Mouse (Mus musculus): ENCODE results near the gene Pxdc1. TPM values are rescaled to one million over a fixed set of nuclear protein-coding genes. Genes with fewer than 3 reads are reported as not detected.

Gene Pxdc1
- polyA plus RNA-seq (2012; rRNA removed) = 8.3 and 8.9 TPM in 2 replicates

- WGBS = 16% methylated on average over 9 of the region's 9 CpGs
- Histone ChIP-seq H3K27me3 (replicated peaks; ENCODE audit: control insufficient read depth, insufficient read depth, low read length) (no peaks in the 10 kb centered on the region), H3K27ac (ENCODE audit: insufficient read depth, low read depth, low read length) (peak within 1 kb of the TSS; percentile 75), H3K36me3 (ENCODE audit: control insufficient read depth, insufficient read depth, low read length) (no peaks in the 10 kb centered on the region), H3K4me1 (ENCODE audit: control insufficient read depth, insufficient read depth, low read length) (no peaks in the 10 kb centered on the region), H3K4me3 (ENCODE audit: insufficient read depth, low read depth, low read length) (peak within 1 kb of the TSS; percentile 58)
- TF ChIP-seq POLR2A (IDR thresholded peaks at IDR 0.05; ENCODE audit: low read depth, low read length) (no peak), CTCF (conservative IDR thresholded peaks at IDR 0.05; ENCODE audit: insufficient read depth, insufficient read length, low read depth, low read length) (peak; percentile 32; the same call in 1 of the 2 replicates)
- DNase-seq = peak; percentile 58
Measured at GRCm38 (mm10) chr13:34653391-34653790, at the start of gene Pxdc1. TSS of gene Pxdc1 (minus strand) at chr13:34653486.

DNA sequence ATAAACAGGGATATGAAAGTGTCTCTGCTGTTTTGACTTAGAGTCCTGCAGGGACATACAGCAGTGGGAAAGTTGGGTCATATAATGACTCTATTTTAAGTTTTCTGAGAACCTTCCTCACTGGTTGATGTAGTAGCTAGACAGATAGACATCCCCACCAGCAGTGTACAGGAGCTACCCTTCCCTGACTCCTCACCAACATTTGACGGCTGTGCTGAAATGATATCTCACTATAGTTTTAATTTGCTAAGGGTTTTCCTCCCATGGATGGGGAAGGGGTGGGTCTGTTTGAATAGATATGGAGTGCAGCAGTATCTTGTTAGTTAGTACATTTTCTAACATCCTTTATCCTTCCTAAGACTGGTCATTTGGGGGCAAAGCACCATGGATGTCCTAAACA, 47.3 kb upstream of the Pxdc1 start:
- TF ChIP-seq POLR2A (IDR thresholded peaks at IDR 0.05; ENCODE audit: low read depth, low read length) (no peak), CTCF (conservative IDR thresholded peaks at IDR 0.05; ENCODE audit: insufficient read depth, insufficient read length, low read depth, low read length) (no peak)
- no peaks in the 10 kb centered on the region for H3K4me1 ChIP-seq (ENCODE audit: control insufficient read depth, insufficient read depth, low read length)
- no peaks in the 10 kb centered on the region for H3K27me3 ChIP-seq (replicated peaks; ENCODE audit: control insufficient read depth, insufficient read depth, low read length)
- no peaks in the 10 kb centered on the region for H3K36me3 ChIP-seq (ENCODE audit: control insufficient read depth, insufficient read depth, low read length)
- DNase-seq = no peak
- no peak overlapping the region for H3K27ac ChIP-seq (ENCODE audit: insufficient read depth, low read depth, low read length)
- 89% methylated on average over 1 of the region's 1 CpGs for WGBS
- no peak overlapping the region for H3K4me3 ChIP-seq (ENCODE audit: insufficient read depth, low read depth, low read length)

- H3K27ac ChIP-seq (ENCODE audit: insufficient read depth, low read depth, low read length) = no peak overlapping the region
- 78% methylated on average over 2 of the region's 2 CpGs for WGBS
- H3K4me1 ChIP-seq (ENCODE audit: control insufficient read depth, insufficient read depth, low read length) = no peaks in the 10 kb centered on the region
- H3K4me3 ChIP-seq (ENCODE audit: insufficient read depth, low read depth, low read length) = no peak overlapping the region
- H3K27me3 ChIP-seq (replicated peaks; ENCODE audit: control insufficient read depth, insufficient read depth, low read length) = no peaks in the 10 kb centered on the region
- H3K36me3 ChIP-seq (ENCODE audit: control insufficient read depth, insufficient read depth, low read length) = no peaks in the 10 kb centered on the region
- no peak for TF ChIP-seq POLR2A (IDR thresholded peaks at IDR 0.05; ENCODE audit: low read depth, low read length)
- TF ChIP-seq CTCF (conservative IDR thresholded peaks at IDR 0.05; ENCODE audit: insufficient read depth, insufficient read length, low read depth, low read length) = no peak
- no peak for DNase-seq
Measured at GRCm38 (mm10) chr13:34700091-34700490, 46.8 kb upstream of the Pxdc1 start.

DNA sequence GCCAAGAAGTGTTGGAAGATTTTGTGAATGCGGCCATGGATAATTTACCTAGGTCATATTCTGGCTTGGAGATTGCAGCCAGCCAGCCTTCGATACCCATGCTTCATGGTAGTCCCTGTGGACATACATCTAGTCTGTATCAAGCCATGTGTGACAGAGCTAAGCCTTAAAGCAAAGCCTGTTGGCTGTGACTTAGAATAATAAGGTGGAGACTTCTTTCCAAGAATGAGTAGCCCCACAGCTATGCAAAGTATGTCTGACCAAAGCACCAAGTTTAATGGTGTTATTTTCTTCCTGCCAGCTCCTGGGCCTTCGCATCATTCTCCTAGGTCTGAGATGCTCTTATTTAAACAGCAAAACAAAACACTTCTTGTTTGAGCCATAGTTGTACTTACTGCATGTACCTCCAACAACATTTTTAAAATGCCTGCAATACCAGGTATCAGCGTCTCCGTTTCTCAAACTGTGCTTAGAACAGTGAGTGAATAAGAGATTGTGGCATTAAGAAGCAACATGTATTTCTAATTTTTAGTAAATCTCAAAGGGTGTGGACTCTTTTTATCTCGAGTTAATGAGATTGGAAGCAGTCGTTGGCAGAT, 43.5 kb upstream of the Pxdc1 start:
- 59% methylated on average over 7 of the region's 7 CpGs for WGBS
- no peak overlapping the region for H3K27ac ChIP-seq (ENCODE audit: insufficient read depth, low read depth, low read length)

GRCm38 (mm10) chr13:34693111-34693510, 39.8 kb upstream of the Pxdc1 start:
- no peak overlapping the region for H3K27ac ChIP-seq (ENCODE audit: insufficient read depth, low read depth, low read length)
- DNase-seq = no peak
- TF ChIP-seq CTCF (conservative IDR thresholded peaks at IDR 0.05; ENCODE audit: insufficient read depth, insufficient read length, low read depth, low read length) (no peak), POLR2A (IDR thresholded peaks at IDR 0.05; ENCODE audit: low read depth, low read length) (no peak)
- no peaks in the 10 kb centered on the region for H3K36me3 ChIP-seq (ENCODE audit: control insufficient read depth, insufficient read depth, low read length)
- H3K4me3 ChIP-seq (ENCODE audit: insufficient read depth, low read depth, low read length) = no peak overlapping the region
- no peaks in the 10 kb centered on the region for H3K27me3 ChIP-seq (replicated peaks; ENCODE audit: control insufficient read depth, insufficient read depth, low read length)
- 83% methylated on average over 6 of the region's 6 CpGs for WGBS
- H3K4me1 ChIP-seq (ENCODE audit: control insufficient read depth, insufficient read depth, low read length) = peaks cover 2% of the 10 kb centered on the region; the same call in 1 of the 2 replicates

More for the DNA sequence above, 43.5 kb upstream of the Pxdc1 start:
- no peak overlapping the region for H3K4me3 ChIP-seq (ENCODE audit: insufficient read depth, low read depth, low read length)
- H3K27me3 ChIP-seq (replicated peaks; ENCODE audit: control insufficient read depth, insufficient read depth, low read length) = no peaks in the 10 kb centered on the region
- DNase-seq = peak; percentile 10
- no peaks in the 10 kb centered on the region for H3K4me1 ChIP-seq (ENCODE audit: control insufficient read depth, insufficient read depth, low read length)
- H3K36me3 ChIP-seq (ENCODE audit: control insufficient read depth, insufficient read depth, low read length) = no peaks in the 10 kb centered on the region
- no peak for TF ChIP-seq CTCF (conservative IDR thresholded peaks at IDR 0.05; ENCODE audit: insufficient read depth, insufficient read length, low read depth, low read length)
- no peak for TF ChIP-seq POLR2A (IDR thresholded peaks at IDR 0.05; ENCODE audit: low read depth, low read length)

DNA sequence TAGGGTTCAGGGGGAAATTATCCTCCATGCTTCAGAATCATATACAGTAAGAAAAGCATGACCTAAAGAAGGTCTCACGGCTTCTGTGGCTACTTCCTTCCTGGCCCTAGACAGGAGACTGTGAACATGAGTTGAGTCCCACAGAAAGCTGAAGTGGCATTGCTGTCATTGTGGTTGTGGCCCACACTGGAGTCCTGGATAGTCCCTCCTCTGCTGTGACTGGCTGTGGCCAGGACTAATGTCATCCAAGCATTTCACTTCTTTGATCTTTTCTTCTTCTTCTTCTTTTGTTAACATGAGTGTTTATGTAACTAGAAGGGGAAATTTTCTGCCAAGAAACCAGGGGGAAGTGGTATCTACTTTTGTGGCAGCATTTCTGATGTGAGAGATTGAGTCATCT, 37.8 kb upstream of the Pxdc1 start:
- TF ChIP-seq POLR2A (IDR thresholded peaks at IDR 0.05; ENCODE audit: low read depth, low read length) (no peak), CTCF (conservative IDR thresholded peaks at IDR 0.05; ENCODE audit: insufficient read depth, insufficient read length, low read depth, low read length) (no peak)
- 73% methylated on average over 1 of the region's 1 CpGs for WGBS
- Histone ChIP-seq H3K4me3 (ENCODE audit: insufficient read depth, low read depth, low read length) (no peak overlapping the region), H3K27ac (ENCODE audit: insufficient read depth, low read depth, low read length) (no peak overlapping the region), H3K4me1 (ENCODE audit: control insufficient read depth, insufficient read depth, low read length) (peaks cover 2% of the 10 kb centered on the region; the same call in 1 of the 2 replicates), H3K36me3 (ENCODE audit: control insufficient read depth, insufficient read depth, low read length) (no peaks in the 10 kb centered on the region), H3K27me3 (replicated peaks; ENCODE audit: control insufficient read depth, insufficient read depth, low read length) (no peaks in the 10 kb centered on the region)
- DNase-seq = no peak

- no peak overlapping the region for H3K4me3 ChIP-seq (ENCODE audit: insufficient read depth, low read depth, low read length)
- no peaks in the 10 kb centered on the region for H3K36me3 ChIP-seq (ENCODE audit: control insufficient read depth, insufficient read depth, low read length)
- DNase-seq = no peak
- H3K4me1 ChIP-seq (ENCODE audit: control insufficient read depth, insufficient read depth, low read length) = peaks cover 2% of the 10 kb centered on the region; the same call in 1 of the 2 replicates
- WGBS = 90% methylated on average over 7 of the region's 7 CpGs
- TF ChIP-seq CTCF (conservative IDR thresholded peaks at IDR 0.05; ENCODE audit: insufficient read depth, insufficient read length, low read depth, low read length) = no peak
- TF ChIP-seq POLR2A (IDR thresholded peaks at IDR 0.05; ENCODE audit: low read depth, low read length) = no peak
- no peak overlapping the region for H3K27ac ChIP-seq (ENCODE audit: insufficient read depth, low read depth, low read length)
- H3K27me3 ChIP-seq (replicated peaks; ENCODE audit: control insufficient read depth, insufficient read depth, low read length) = no peaks in the 10 kb centered on the region
Measured at GRCm38 (mm10) chr13:34685008-34685765, 31.9 kb upstream of the Pxdc1 start.
